ENCODE assay signal across 8 mouse cellular contexts in the genomic region with DNA sequence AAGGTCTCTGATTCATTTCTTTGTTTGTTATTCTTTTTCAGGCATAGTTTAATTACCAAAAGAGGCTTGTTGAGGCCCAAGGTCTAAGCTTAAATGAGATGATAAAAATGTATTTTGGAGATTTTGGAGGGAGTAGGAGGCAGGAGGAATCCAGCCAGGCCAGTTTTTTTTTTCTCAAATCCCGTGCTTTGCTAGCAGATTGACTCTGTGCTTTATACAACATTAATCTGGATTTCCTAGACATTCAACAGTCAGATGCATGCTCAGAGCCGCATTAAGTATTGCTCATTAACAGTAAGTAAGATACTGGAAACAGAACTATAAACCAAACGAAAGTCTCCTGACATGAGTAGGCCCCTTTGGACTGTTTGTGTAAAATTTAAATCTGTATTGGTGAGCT.
DNase-seq lines count a peak whose midpoint lies in the region; ATAC-seq and TF ChIP-seq lines count a peak whose summit lies in the region.

No protein-coding gene starts in this region.

- intact Hi-C loops in left cerebral cortex, adult 2 months (cut with DNase I): loop anchor here (5.0 kb wide), 1 partner anchor 371 kb away; no protein-coding TSS in a partner anchor

- no peaks in the 10 kb centered on the region for H3K27me3 ChIP-seq in forebrain, embryonic 10.5 days (ENCODE audit: poor library complexity, severe bottlenecking)
- H3K27me3 ChIP-seq in hindbrain, embryonic 14.5 days (ENCODE audit: control insufficient read depth, insufficient read depth, low read length): no peaks in the 10 kb centered on the region
- no peaks in the 10 kb centered on the region for H3K27me3 ChIP-seq in neural tube, embryonic 14.5 days (ENCODE audit: control insufficient read depth, insufficient read depth, low read length)

- no peak overlapping the region for H3K9ac ChIP-seq in hindbrain, embryonic 14.5 days
- no peak overlapping the region for H3K9ac ChIP-seq in neural tube, embryonic 14.5 days (replicated peaks; ENCODE audit: low read depth, low read length)

- peaks cover 18% of the 10 kb centered on the region for H3K4me1 ChIP-seq in forebrain, embryonic 10.5 days
- H3K4me1 ChIP-seq in hindbrain, embryonic 14.5 days (replicated peaks; ENCODE audit: control insufficient read depth, insufficient read depth, low read length): peaks cover 24% of the 10 kb centered on the region
- H3K4me1 ChIP-seq in neural tube, embryonic 14.5 days (ENCODE audit: control insufficient read depth, insufficient read depth, low read length): no peaks in the 10 kb centered on the region; the same call in 1 of the 2 replicates

- no peaks in the 10 kb centered on the region for H3K9me3 ChIP-seq in forebrain, embryonic 10.5 days
- H3K9me3 ChIP-seq in hindbrain, embryonic 14.5 days (ENCODE audit: control insufficient read depth, low read length): no peaks in the 10 kb centered on the region
- H3K9me3 ChIP-seq in neural tube, embryonic 14.5 days (ENCODE audit: control insufficient read depth, low read length): no peaks in the 10 kb centered on the region

- WGBS in forebrain, embryonic 10.5 days: 46% methylated on average over 3 of the region's 3 CpGs
- WGBS in hindbrain, embryonic 14.5 days: 17% methylated on average over 3 of the region's 3 CpGs
- 15% methylated on average over 3 of the region's 3 CpGs for WGBS in neural tube, embryonic 14.5 days

- no peak overlapping the region for H3K4me3 ChIP-seq in left cerebral cortex, adult 2 months
- H3K4me3 ChIP-seq in forebrain, embryonic 10.5 days: no peak overlapping the region
- H3K4me3 ChIP-seq in hindbrain, embryonic 14.5 days (replicated peaks; ENCODE audit: low read length): no peak overlapping the region
- no peak overlapping the region for H3K4me3 ChIP-seq in neural tube, embryonic 14.5 days (ENCODE audit: low read depth, low read length)

- peak; percentile 12; the same call in 1 of the 2 replicates for ATAC-seq in hindbrain, embryonic 14.5 days (ENCODE audit: low FRiP score)
- 0 out of 2 replicates have a peak, but pooled peaks have one; percentile 33 for ATAC-seq in neural tube, embryonic 14.5 days (ENCODE audit: low read depth)
- no peak for ATAC-seq in activated CD4-positive, CD25-positive, alpha-beta regulatory T cell, adult 4 months
- no peak for ATAC-seq in erythroid progenitor cell, adult 5-6 weeks (replicated peaks; ENCODE audit: low FRiP score, poor library complexity, severe bottlenecking)
- no peak for ATAC-seq in monocyte, adult 5-6 weeks (replicated peaks; ENCODE audit: insufficient number of reproducible peaks, low FRiP score, low TSS enrichment, poor library complexity, severe bottlenecking)

- no peak for TF ChIP-seq CTCF in left cerebral cortex, adult 2 months (IDR thresholded peaks at IDR 0.05)

- no peak for DNase-seq in left cerebral cortex, adult 2 months (ENCODE audit: extremely low spot score in 1 of 2, low spot score in 2 of 2)
- DNase-seq in left cerebral cortex, adult 8-10 months (ENCODE audit: low spot score in 2 of 2): no peak
- no peak for DNase-seq in forebrain, embryonic 10.5 days (ENCODE audit: extremely low spot score, low spot score)
- DNase-seq in hindbrain, embryonic 14.5 days (ENCODE audit: low spot score): peak; percentile 56

- no peaks in the 10 kb centered on the region for H3K36me3 ChIP-seq in forebrain, embryonic 10.5 days (replicated peaks)
- no peaks in the 10 kb centered on the region for H3K36me3 ChIP-seq in hindbrain, embryonic 14.5 days (replicated peaks; ENCODE audit: control insufficient read depth, insufficient read depth)
- H3K36me3 ChIP-seq in neural tube, embryonic 14.5 days (ENCODE audit: control insufficient read depth, insufficient read depth, low read length): no peaks in the 10 kb centered on the region

- H3K27ac ChIP-seq in left cerebral cortex, adult 2 months: peak overlapping the region; percentile 28; the same call in 1 of the 2 replicates
- peak overlapping the region; percentile 82 for H3K27ac ChIP-seq in forebrain, embryonic 10.5 days
- H3K27ac ChIP-seq in hindbrain, embryonic 14.5 days: peak overlapping the region; percentile 79
- H3K27ac ChIP-seq in neural tube, embryonic 14.5 days (ENCODE audit: low read depth, low read length): no peak overlapping the region

- H3K4me2 ChIP-seq in hindbrain, embryonic 14.5 days (replicated peaks): no peak overlapping the region
- no peak overlapping the region for H3K4me2 ChIP-seq in neural tube, embryonic 14.5 days (ENCODE audit: low read depth, low read length)

Comparison
In these comparisons a context has a peak if more than half of its experiments do, and no peak if none do; other contexts are left out.
1. ATAC-seq: peak in hindbrain, embryonic 14.5 days (single experiment) and neural tube, embryonic 14.5 days (single experiment); none in activated CD4-positive, CD25-positive, alpha-beta regulatory T cell, adult 4 months (single experiment), erythroid progenitor cell, adult 5-6 weeks (single experiment) and monocyte, adult 5-6 weeks (single experiment).